Mouse (Mus musculus) lung, postnatal 36 days (tissue): ENCODE data around the gene Scly.

Experiments used
- DNase-seq: peaks from one replicate; pipeline ENCODE4 v3.0.0; 2022; ENCODE audit warnings: mixed read lengths

The Scly gene

DNA sequence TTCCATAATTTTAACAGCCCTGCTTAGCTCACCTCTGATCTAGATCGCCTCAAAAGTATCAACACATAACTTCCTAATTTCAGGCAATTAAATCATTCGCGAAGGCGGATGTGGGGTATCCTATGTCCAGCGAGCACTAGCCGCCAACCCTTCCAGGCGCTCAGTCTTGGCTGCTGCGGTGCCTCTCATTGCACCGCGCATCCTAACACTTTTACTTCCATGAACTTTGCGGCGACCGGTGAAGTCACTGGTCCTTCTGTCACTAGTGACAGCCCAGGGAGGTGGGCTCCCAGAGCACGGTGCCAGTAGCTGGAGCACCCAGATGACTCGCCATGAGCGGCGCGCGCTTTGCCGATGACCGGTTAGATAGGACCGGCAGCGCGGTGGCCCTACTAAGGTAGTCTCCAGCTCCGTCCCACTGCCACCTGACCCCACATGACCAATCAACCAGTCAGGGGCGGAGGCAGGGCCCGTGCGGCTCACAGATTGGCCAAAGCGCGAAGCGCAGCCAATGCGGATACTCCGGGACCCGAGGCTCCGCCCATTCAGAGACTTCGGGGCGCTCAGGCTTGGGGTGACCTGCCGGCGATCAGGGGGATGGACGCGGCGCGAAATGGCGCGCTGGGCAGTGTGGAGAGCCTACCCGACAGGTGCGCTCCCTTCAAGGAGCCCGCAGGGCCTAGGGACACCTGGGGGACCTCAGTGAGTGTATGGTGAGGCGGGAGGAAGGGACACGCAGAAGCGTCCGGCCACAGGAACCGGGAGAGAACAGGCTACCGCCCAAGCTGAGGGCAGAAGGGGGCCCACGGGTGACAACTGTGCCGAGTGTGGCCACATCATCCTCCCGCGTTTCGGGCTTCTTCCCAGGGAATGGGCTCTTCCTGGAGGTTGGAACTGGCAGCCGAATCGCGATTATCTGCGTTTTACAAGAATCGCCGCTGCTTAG lies at the start of gene Scly:
TSS of gene Scly (plus strand) at position 540 of the 946 bp plus-strand sequence.
- peak; percentile 97 for DNase-seq

- no peak for DNase-seq
These were observed 49.2 kb upstream of the Scly start for GRCm38 (mm10) chr1:91248970-91249369.

GRCm38 (mm10) chr1:91249564-91250414 lies 48.3 kb upstream of the Scly start, which contains the start of gene Ube2f:
Gene Ube2f (plus strand): TSS chr1:91250304.
- peak; percentile 98 for DNase-seq

DNA sequence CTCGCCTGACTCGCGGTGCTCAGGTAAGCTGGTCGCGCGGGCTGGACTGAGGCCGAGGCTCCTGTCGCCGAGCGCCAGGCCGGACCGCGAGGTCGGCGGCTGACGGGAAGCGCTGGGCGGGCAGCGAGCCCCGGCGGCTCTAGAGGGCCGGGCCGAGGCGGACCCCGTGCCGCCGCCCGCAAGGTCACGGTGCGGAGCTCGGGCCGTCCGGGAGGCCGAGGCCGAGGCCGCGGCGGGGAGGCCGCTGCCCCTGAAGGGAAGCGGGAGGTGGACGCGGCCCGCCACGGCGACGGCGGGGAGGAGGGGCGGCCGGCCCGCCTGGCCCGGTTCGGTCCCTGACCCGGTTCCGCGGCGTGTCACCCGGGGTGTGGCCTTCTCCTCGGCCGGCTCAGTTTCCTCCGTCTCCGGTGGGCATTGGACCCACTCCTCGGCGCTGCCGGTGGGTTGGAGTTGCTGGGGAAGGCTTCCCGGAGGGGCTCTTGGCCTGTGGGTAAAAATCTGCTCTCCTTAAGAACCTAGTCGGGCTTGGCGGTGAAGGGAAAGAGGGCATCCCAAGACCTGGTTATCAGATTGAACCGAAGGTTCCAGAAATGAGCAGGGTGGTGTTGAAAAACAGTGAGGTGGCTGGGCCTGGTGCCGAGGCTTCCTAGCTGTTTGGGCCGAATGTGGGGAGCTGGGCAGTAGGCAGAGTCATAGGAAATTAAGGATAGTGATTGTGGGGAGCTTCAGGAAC lies 47.6 kb upstream of the Scly start:
- DNase-seq: peak; percentile 17

GRCm38 (mm10) chr1:91251148-91251650 lies 46.9 kb upstream of the Scly start:
- peak; percentile 25 for DNase-seq

- peak; percentile 20 for DNase-seq
These were observed 46.2 kb upstream of the Scly start for GRCm38 (mm10) chr1:91251927-91252326.

DNA sequence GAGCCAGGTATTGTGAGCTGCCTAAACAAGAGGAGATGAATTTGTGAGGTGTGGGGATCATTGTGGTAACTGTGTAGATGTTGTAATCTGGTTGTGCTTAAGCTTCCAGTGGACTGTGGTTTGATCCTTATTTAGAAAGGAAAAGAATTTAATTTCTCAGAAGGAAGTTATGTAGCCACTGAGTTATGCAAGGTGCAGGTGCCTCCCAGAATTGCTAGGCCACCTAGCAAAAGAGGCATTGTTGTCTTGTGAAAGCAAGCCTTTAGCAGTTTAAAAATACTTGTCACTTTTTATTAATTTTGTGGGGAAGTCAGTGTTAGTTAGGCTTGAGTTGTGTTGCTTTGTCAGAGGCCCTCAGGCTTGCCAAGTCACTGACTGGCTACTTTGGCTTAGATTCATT lies 40.2 kb upstream of the Scly start:
- peak; percentile 42 for DNase-seq

DNA sequence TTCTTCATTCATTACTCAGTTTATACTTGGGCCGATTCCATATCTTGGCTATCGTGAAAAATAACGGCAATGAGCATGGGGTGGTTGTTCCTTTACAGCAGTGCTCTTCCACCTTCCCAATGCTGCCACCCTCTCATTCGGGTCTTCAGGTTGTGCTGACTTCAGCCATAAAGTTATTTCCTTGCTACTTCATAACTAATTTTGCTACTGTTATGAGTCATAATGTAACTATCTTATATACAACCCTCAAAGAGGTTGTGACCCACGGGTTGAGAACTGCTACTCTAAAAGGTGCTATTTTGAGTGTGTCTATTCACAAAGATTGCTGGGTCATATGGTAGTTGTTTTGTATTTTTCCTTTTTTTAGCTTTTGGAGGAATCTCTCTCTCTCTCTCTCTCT lies 38.3 kb upstream of the Scly start:
- DNase-seq: no peak

DNA sequence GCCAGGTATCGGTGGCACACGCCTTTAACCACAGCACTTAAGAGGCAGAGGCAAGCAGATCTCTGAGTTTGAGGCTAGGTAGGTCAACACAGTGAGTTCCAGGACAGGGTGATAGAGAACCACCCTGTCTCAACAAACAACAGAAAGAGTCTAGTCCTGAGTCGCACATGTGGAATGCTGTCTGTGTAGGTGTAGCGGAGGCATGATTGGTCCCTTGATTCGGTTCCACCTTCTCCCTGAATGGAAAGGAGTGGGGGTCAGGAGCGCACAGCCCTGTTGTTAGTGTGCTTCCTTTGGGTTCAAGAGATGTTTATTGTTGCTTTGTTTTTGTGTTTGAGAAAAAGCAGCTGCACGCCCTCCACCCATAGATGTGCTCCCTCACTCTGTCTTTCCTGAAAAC lies 35.6 kb upstream of the Scly start:
- no peak for DNase-seq

DNA sequence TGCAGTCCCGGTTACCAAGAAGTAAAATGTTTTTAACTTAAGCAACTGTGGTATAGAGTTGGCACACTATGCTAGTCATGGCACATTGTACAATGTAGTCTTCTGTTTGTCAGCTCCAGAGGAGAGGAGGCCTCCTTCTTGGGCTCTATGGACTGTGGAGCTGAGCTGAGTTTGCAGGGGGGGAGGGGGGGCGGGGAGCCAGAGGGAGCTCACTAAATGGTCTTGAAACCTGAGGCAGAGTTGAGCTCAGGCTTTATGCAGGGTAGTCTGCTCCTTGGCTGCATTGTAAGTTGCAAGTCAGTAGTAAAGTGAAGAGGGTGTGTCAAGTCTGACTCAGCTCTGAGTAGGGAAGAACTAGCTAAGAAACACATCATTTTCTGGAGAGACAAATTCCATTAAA lies 25.9 kb upstream of the Scly start:
- DNase-seq: no peak

GRCm38 (mm10) chr1:91276581-91276980 lies 21.6 kb upstream of the Scly start:
- DNase-seq: no peak

DNA sequence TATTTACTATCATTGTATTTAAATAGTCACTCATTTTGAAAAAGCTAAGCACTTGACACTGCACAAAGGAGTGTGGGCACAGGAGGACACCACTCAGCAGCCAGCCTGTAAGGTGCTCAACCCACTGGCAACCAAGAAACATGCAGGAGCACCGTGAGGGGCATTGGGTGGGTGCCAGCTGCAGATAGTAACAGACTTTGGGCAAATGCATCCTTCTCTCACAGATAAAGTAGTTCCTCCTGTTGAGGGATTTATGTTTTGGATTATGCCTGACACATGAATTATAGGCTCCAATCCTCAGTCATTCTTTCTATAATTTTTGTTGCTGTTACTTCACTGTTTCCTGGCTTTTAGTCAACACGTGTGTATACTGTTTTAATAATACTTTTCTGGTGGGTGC lies 20.7 kb upstream of the Scly start:
- DNase-seq: no peak

- no peak for DNase-seq
These were observed 19.6 kb upstream of the Scly start for GRCm38 (mm10) chr1:91278410-91279119.

DNA sequence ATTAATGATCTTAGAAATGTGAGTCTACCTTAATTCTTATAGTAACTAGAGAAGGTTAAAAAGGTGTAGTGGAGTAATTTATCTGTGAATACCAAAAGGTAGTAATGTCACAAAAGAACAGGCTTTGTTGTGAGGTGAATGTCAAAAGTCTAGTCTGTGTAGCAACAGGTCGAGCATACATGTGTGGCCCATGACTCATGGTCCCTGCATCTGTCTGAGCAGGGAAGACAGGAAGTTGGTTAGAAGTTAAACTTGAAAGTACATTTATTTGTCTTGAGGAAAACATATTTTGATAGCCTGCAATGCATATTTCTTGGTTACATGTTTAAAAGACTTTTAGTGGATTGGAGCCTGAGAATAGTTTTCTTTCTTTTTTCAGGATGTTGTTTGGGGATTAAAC lies 19.0 kb upstream of the Scly start:
- DNase-seq: no peak

GRCm38 (mm10) chr1:91282582-91282981 lies 15.6 kb upstream of the Scly start:
- DNase-seq: peak; percentile 11

GRCm38 (mm10) chr1:91289375-91289774 lies 8.8 kb upstream of the Scly start:
- no peak for DNase-seq

DNA sequence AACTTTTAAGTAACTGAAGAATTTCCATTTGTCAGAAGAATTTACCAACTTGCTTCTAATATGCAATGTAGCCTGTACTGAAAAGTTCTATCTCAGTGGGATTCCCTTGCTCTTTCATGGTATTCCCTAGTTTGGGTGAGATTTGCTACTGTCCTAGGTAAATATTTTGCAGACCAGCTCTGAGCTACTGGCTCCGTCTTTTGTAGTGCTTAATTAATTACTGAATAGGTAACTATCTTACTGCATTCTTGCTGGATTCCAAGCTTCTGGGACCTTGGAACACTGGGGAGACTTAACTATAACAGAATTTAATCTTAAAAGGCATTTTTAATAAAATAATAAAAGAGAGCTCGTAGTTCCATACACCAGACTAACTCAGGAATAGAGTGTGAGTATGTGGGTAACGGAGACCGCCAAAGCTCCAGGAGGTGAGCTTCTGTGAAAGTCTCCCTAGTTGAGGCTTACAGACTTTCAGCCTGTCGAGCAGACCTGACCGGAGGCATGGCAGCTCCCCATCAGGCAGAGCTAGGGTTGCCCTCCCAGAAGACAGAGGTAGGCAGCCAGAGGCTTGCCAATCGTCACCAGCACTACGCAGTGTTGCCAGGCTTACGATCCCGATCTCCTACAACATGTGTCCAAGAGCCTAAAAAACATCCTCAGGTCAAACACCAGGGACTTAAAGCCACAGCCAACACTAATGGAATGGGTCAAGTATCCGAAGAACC lies 5.9 kb upstream of the Scly start:
- DNase-seq: no peak

DNA sequence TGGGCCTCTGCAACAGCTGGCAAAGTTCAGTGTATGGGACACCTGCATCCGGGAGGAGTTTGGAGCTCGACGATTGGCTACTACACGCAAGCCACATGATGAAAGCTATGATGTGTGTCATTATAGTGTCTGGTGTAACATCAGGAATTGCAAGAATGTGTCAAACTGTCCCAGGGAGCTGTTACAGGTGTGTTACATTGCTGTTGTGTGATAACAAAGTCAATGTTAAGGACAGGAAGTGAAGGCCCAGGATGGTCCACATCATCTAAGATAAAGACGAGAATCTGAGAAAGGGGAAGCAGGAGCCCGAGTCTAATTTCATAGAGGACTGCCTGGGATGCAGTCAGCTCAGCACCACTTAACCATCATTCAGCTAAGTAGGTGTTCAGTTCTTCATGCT lies 2.6 kb upstream of the Scly start:
- DNase-seq: no peak

DNA sequence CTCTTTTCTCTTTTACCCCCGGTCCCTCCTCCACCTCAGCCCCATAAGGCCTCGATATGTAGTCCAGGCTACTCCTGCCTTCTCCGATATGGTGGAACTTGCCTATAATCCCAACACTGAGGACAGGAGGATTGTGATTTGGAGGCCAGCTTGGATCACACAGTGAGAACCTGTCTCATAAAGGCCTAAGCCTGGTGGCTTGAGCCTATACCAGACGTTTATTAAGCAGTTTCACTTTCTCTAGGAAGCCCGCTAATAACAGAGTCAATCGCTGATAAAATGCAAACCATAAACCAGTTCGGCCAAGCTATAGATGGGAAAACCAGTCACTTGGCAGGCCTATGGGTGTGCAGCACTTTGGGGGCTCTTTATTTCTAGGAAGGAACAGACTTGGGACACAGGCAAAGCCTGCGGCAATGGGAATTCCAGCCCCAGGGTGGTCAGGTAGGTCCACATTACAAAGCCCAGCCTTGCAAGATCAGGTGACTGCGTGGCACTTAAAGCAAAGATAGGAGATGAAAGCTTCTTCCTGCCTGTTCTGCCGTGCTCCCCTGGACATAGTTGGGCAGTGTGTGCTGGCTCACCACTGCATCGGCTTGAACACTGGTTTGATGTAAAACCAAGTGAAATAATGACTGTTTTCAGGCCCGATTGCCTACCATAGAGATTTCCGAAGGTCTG lies 1.0 kb downstream of the Scly start:
- DNase-seq: no peak

DNA sequence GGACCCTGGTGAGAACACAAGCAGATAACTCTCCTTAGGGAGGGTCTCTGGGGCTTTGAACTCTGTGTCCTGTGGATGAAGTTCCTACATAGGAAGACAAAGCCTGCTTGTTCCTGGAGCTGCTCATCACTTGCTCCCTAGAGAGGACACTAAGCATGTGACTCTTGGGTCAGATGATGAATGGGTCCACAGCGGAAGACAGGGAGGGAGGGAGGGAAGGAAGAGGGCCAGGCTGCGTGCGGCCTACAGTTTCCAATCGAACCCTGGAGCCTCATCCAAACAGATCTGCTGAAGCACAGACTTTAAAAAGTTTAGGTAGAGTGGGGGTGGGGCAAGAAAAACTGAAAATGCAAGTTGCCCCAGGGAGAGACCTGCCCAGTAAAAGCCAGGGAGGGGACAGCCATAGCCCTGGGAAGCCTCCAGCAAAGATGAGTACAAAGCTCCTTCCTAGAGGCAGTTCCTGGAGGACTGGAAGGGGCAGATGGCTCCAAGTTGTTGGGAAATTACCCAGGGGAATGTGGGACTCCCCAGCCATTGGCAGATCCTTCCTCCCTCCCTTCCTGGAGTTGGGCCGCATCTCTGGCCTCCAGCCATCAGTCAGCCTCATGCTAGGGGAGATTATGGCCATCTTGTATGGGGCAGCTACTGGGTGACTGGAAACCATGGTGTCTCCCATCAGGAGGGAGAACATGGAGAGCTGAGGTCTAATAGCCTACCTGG lies 1.7 kb downstream of the Scly start:
- DNase-seq: peak; percentile 35
